Mouse (Mus musculus) embryo, embryonic 11 days (tissue): ENCODE data around the gene Ajuba.

Source experiments
- DNase-seq: peaks from one replicate; pipeline ENCODE4 v3.0.0-alpha.2; 2015

The Ajuba gene

GRCm38 (mm10) chr14:54528446-54529111, 48.8 kb downstream of the Ajuba start:
- peak; percentile 93 for DNase-seq

- DNase-seq: no peak
Measured at GRCm38 (mm10) chr14:54528007-54528393, 49.4 kb downstream of the Ajuba start.

GRCm38 (mm10) chr14:54527227-54528006, 49.9 kb downstream of the Ajuba start:
- DNase-seq: peak; percentile 72

- peak; percentile 33 for DNase-seq
Measured at GRCm38 (mm10) chr14:54523600-54523999, 53.8 kb downstream of the Ajuba start.
